Mouse (Mus musculus) brown adipose tissue, adult 24 weeks (tissue): ENCODE data around the gene Nln. TPM values are rescaled to one million over a fixed set of nuclear protein-coding genes. Genes with fewer than 3 reads are reported as not detected.

Source experiments
- H3K27ac ChIP-seq: fragments of 200-500 bp; replicated peaks from 2 replicates; pipeline ENCODE4 v1.5.1; 2012; ENCODE audit warnings: low read depth, mild to moderate bottlenecking, low read length
- H3K4me1 ChIP-seq: fragments of 200-500 bp; 2 replicates; pipeline ENCODE4 v1.6.1; 2012; ENCODE audit warnings: low read length, mixed read lengths; ENCODE audit not compliant: control insufficient read depth, insufficient read depth, insufficient read length
- H3K4me3 ChIP-seq: fragments of 200-500 bp; 2 replicates; pipeline ENCODE4 v1.5.1; 2012; ENCODE audit warnings: low read depth, mild to moderate bottlenecking, low read length, moderate library complexity; ENCODE audit not compliant: insufficient read depth
- polyA plus RNA-seq: library from polyadenylated mRNA; stranded (reverse); fragments of >200 nt; gene quantifications from 2 replicates; pipeline ENCODE4 v1.2.4, GENCODE M21; 2012; ENCODE audit not compliant: missing spikeins, insufficient read depth, insufficient read length

Gene Nln
- polyA plus RNA-seq: 18.0 and 20.0 TPM in 2 replicates

DNA sequence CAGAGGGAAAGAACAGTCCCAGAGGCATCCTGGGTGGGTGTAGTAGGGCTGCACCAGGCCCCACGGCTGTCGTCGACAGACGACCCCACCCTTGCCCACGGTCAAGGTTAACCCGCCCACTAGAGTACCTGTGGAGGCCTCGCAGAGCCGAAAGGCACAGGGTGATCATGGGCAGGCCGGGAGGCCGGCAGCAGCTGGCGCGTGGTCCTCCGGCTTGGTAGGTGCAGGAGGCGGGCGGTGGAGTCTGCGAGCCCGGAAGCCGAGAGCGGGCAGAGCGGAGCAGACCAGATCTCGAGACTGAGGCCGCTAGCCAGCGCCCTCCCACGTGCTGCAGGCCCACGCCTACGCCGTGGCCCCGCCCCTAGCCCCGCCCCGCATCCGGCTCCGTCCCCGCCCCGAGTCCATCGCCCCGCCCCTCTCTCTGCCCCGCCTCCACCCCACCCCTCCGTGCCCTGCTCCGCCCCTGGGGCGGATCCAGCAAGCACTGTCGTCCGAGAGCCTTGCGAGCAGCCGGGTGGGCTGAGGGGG is at the start of gene Nln, which contains the start of gene Sgtb:
Gene Nln, minus strand, starts transcription at position 327 of the 528 bp plus-strand sequence.
Gene Sgtb, plus strand, starts transcription at position 454 of the 528 bp plus-strand sequence.
- H3K27ac ChIP-seq: 0 out of 2 replicates have a peak within 1 kb of the TSS, but pooled peaks have one; percentile 45
- peak within 1 kb of the TSS; percentile 96 for H3K4me3 ChIP-seq
- H3K4me1 ChIP-seq: peaks cover 2% of the 10 kb centered on the region; the same call in 1 of the 2 replicates

DNA sequence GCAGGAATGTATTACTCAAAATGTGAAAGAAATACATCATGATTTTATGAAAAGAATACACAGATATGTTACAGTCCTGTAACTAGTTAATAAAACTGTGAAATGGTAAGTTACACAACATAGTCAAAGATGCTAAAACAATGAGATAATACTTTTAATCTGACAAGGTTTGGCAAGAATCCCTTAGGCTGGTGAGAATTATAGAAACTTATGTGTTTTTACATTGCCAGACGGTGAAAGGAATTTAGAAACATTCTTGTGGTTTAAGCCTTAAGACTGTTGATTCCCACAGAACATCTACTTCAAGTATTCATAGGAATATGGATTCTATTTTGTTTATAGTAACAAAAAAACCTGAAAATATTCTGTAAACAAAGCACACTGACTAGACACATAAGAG is 46.3 kb upstream of the Nln start:
- no peaks in the 10 kb centered on the region for H3K4me1 ChIP-seq
- no peak overlapping the region for H3K4me3 ChIP-seq
- H3K27ac ChIP-seq: no peak overlapping the region

GRCm38 (mm10) chr13:104155106-104155505 is 45.7 kb upstream of the Nln start:
- no peak overlapping the region for H3K27ac ChIP-seq
- no peak overlapping the region for H3K4me3 ChIP-seq
- no peaks in the 10 kb centered on the region for H3K4me1 ChIP-seq

GRCm38 (mm10) chr13:104154180-104154579 is 44.8 kb upstream of the Nln start:
- no peak overlapping the region for H3K4me3 ChIP-seq
- H3K4me1 ChIP-seq: no peaks in the 10 kb centered on the region
- H3K27ac ChIP-seq: no peak overlapping the region

DNA sequence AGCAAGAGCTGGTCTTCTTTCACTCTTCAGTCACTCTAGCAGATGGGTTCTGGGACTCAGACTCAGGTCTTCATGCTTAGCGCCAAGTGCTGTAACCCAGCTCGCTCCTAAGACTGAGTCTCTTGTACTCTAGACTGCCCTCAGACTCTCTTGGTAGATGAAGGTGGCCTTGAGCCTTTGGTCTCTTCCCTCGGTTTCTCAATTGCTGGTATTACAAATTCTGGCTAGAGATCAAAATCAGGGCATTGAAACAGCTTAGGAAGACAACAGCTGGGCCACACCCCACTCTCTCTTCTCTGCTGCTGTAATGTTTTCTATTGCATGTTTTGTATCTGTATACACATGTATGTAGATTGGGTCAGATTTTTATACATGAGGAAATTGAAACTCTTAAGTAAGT is 36.2 kb upstream of the Nln start:
- H3K4me1 ChIP-seq: no peaks in the 10 kb centered on the region
- H3K4me3 ChIP-seq: no peak overlapping the region
- H3K27ac ChIP-seq: no peak overlapping the region

GRCm38 (mm10) chr13:104144871-104145270 is 35.5 kb upstream of the Nln start:
- H3K27ac ChIP-seq: no peak overlapping the region

DNA sequence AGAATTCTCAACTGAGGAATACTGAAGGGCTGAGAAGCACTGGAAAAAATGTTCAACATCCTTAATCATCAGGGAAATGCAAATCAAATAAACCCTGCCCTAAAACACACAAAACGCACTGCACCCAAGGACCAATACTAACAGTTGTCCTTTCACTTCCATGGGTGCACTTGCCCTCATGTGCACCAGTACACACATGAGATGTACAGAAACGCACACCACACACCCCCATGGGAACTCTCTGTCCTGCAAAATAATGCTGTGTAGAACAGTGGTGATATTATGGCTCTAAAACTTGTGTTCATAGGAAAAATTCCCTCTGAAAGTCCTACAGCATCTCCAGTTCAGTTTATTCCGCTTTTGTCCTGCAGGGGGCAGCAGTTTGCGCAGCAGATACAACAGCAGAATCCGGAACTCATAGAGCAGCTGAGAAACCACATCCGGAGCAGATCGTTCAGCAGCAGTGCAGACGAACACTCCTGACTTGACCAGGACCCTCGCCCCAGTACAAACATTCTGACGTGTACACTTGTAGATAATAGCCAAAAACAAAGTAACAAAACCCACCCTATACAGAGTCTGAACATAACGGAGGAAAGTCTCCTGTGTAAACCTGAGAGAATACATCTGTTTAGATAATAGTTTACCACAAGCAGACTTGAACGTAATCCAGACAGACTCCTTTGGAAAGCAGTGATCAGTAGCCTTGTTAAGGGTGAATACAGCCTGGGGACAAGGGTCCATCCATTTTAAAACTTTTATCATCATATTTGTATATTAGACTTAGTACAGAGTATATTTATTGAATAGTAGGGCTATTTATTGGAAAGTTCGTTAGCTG is 30.2 kb upstream of the Nln start:
- Histone ChIP-seq H3K4me1 (no peaks in the 10 kb centered on the region), H3K4me3 (peak overlapping the region; percentile 43), H3K27ac (no peak overlapping the region)

More at GRCm38 (mm10) chr13:104144871-104145270, 35.5 kb upstream of the Nln start:
- Histone ChIP-seq H3K4me1 (no peaks in the 10 kb centered on the region), H3K4me3 (no peak overlapping the region)

DNA sequence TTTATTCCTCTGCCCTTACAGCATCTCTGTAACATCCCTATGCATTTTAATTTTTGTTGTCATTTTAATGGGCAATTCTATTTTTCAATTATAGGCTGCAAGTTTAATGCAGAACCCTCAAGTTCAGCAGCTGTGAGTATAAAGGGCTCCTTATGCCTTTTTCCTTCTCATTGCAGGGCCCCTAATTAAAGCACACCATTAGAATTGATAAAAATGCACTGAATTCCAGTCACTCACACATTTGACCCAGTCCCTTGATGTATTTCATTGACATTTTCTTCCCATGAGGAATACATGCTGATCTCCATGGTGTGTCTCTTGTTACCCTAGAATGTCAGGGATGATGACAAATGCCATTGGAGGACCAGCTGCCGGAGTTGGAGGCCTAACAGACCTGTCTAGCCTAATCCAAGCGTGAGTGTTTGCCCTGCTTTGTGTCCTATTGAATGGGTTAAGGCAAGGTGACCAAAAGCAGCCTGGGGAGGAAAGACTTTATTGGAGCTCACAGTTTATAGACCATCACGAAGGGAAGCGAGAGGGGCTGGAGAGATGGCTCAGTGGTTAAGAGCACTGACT is 25.2 kb upstream of the Nln start:
- Histone ChIP-seq H3K27ac (no peak overlapping the region), H3K4me1 (no peaks in the 10 kb centered on the region), H3K4me3 (no peak overlapping the region)

DNA sequence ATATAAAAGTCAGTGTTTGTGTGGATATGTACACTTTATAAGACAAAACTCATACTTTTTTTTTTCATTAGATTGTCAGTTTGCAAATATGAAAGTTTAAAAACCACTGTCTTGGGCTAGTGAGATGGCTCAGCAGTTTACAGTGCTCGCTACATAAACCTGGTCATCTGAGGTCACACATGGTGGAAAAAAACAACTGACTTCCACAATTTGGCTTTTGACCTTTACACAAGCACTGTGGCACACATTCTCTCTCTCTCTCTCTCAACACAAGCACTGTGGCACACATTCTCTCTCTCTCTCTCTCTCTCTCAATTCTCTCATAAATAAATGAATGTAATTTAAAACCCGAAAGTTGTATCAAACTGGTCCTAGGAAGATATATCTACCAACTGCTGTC is 23.1 kb upstream of the Nln start:
- no peak overlapping the region for H3K4me3 ChIP-seq

DNA sequence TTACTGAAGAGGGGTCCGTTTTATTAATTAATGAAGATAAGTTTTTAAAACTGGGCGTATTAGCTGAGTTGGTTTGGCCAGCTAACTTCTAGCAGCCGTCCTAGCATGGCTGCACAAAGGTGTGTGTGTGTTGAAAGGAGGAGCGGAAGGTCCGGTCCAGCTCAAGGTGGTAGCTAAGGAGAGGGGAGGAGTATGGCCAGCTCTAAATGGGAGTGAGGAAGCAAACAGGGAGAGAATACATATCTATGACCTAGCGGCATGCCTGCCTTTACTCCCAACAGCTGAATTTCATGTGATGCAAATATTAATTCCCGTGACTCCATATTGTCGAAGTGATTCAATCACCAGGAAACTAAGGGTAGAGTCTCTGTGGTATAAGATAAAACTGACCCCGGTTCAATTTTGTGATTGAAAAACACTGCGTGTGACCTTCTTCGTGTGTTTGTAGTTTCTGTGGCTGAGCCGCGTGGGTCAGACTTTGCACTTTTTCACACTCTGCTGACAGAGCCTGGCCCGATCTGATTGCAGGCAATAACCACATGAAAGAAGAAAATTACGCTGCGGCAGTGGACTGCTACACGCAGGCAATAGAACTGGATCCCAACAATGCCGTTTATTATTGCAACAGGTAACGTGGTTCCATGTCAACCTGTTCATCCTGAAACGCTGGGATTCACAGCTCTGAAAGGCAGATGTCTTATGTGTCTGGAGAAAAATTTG is 14.4 kb upstream of the Nln start:
- no peaks in the 10 kb centered on the region for H3K4me1 ChIP-seq
- H3K4me3 ChIP-seq: no peak overlapping the region
- H3K27ac ChIP-seq: no peak overlapping the region

More for the DNA sequence above, 23.1 kb upstream of the Nln start:
- Histone ChIP-seq H3K27ac (no peak overlapping the region), H3K4me1 (no peaks in the 10 kb centered on the region)

GRCm38 (mm10) chr13:104122078-104122840 is 12.8 kb upstream of the Nln start:
- H3K4me1 ChIP-seq: no peaks in the 10 kb centered on the region
- H3K27ac ChIP-seq: no peak overlapping the region
- H3K4me3 ChIP-seq: no peak overlapping the region

DNA sequence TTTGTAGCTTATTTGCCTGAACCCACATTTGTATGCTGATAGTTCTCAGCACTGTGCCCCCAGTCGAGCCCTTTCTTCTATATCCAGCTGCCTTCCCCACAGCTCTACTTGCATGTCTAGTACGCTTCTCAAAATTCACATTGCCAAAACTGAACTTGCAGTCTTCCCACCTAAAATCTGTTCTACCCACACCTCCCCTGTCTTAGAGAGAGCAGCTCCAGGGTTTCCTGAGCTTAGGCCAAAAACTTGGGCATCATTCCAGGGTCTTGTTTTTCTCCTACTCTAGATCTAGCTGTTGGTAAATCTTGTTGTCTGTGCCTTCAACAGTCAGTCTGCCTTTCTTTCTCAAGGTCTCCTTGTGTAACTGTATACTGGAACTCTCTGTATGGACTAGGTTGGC is 5.4 kb upstream of the Nln start:
- H3K27ac ChIP-seq: no peak overlapping the region
- no peaks in the 10 kb centered on the region for H3K4me1 ChIP-seq
- no peak overlapping the region for H3K4me3 ChIP-seq

- H3K4me3 ChIP-seq: no peak overlapping the region
- no peaks in the 10 kb centered on the region for H3K4me1 ChIP-seq
- no peak overlapping the region for H3K27ac ChIP-seq
Measured at GRCm38 (mm10) chr13:104113782-104114181, 4.4 kb upstream of the Nln start.

DNA sequence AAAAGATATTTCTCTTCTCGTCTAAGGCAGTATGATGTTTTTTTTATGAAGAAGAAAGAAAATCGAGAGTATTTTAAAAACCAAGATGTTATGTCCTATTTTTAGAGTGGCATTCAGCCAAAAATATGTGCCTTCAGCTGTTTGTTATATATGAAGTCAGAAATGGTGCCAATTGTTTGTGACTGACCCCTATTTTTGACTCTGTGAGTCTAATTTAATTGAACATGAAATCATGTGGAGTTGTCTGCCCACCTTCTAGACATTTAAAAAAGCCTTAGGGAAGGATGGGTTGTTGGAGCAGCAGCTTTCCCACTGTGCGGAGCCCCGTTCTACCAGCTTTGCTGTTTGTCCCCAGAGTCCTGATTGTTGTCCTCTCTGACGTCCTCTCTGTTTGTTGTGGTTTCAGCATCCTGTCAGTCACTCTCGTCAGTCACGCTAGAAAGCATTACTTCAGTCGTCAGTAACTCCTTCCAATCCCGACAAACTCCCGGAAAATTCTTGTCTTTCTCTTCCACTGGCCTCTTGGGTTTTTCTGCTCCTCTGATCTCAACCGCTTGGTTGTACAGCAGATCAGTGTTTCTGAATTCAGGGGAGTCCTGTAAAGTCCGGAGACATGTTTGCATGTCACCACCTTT is 3.0 kb upstream of the Nln start:
- Histone ChIP-seq H3K4me1 (peaks cover 2% of the 10 kb centered on the region; the same call in 1 of the 2 replicates), H3K4me3 (no peak overlapping the region), H3K27ac (no peak overlapping the region)
